ENCODE assay signal across 25 mouse cellular contexts in genomic region chr10:47517801-47518200, GRCm38 (mm10).
DNase-seq lines count a peak whose midpoint lies in the region; ATAC-seq and TF ChIP-seq lines count a peak whose summit lies in the region.
"Had no signal": no experiment of that assay in that cellular context is flagged by ENCODE, and none has a peak within 500 bp of the region (broad histone marks: within the 10 kb centered on the region; RNA-seq: fewer than 3 reads in every experiment).

No protein-coding gene starts in this region.

- peak; percentile 77 for DNase-seq in ES-CJ7 (ENCODE audit: low read depth, low spot score)
- no peak for DNase-seq in MEL (ENCODE audit: low read depth, low spot score)
- peak; percentile 52 for DNase-seq in ZHBTc4 (ENCODE audit: low read depth, low spot score)
- DNase-seq in urinary bladder, postnatal 36 days (ENCODE audit: low spot score in 2 of 2), result no peak
- no peak for DNase-seq in stomach, postnatal 0 days (ENCODE audit: low spot score)
- DNase-seq: adrenal gland, adult 2 months; adrenal gland, postnatal 10 days; adrenal gland, postnatal 36 days; B cell, adult 2 months; cerebellum, adult 11-12 months; cerebellum, adult 2 months; cerebellum, adult 9-11 months; cerebellum, postnatal 14 days; cerebellum, postnatal 36 days; embryo, embryonic 11 days had no signal

- H3K4me2 ChIP-seq in stomach, postnatal 0 days (replicated peaks; ENCODE audit: low read depth), result no peak overlapping the region
- H3K4me2 ChIP-seq: embryonic facial prominence, embryonic 13.5 days; embryonic facial prominence, embryonic 15.5 days; forebrain, embryonic 12.5 days had no signal

- peaks cover 0 to 6% of the 10 kb centered on the region in 2 experiments; a peak in 2 of 4 replicates for H3K4me1 ChIP-seq in MEL (ENCODE audit: control insufficient read depth in 1 of 2, insufficient read depth in 2 of 2, low read length in 2 of 2)
- no peaks in the 10 kb centered on the region for H3K4me1 ChIP-seq in stomach, postnatal 0 days (replicated peaks; ENCODE audit: control insufficient read depth, insufficient read depth)
- H3K4me1 ChIP-seq: embryonic facial prominence, embryonic 13.5 days; embryonic facial prominence, embryonic 15.5 days; forebrain, embryonic 10.5 days; forebrain, embryonic 12.5 days had no signal

- H3K9ac ChIP-seq in MEL (ENCODE audit: control insufficient read depth, low read depth, low read length, poor library complexity, severe bottlenecking), result no peak overlapping the region
- no peak overlapping the region for H3K9ac ChIP-seq in stomach, postnatal 0 days (ENCODE audit: low read length)
- H3K9ac ChIP-seq: embryonic facial prominence, embryonic 13.5 days; embryonic facial prominence, embryonic 15.5 days; forebrain, embryonic 12.5 days had no signal

- TF ChIP-seq CTCF in MEL (IDR thresholded peaks at IDR 0.05 in 2 of 3, conservative IDR thresholded peaks at IDR 0.05 in 1 of 3; ENCODE audit: control insufficient read depth in 1 of 3, insufficient read depth in 1 of 3, low read depth in 2 of 3, low read length in 3 of 3, poor library complexity in 1 of 3, severe bottlenecking in 1 of 3), result no peak
- TF ChIP-seq CTCF in stomach, postnatal 0 days (IDR thresholded peaks at IDR 0.05; ENCODE audit: low read depth), result no peak

- H3K4me3 ChIP-seq in MEL (ENCODE audit: control insufficient read depth in 1 of 2, insufficient read depth in 1 of 2, low read depth in 2 of 2, low read length in 2 of 2), result no peak overlapping the region
- H3K4me3 ChIP-seq in stomach, postnatal 0 days (ENCODE audit: low read depth, low read length), result no peak overlapping the region
- H3K4me3 ChIP-seq: embryonic facial prominence, embryonic 13.5 days; embryonic facial prominence, embryonic 15.5 days; erythroblast, embryonic 14.5 days; forebrain, embryonic 10.5 days; forebrain, embryonic 12.5 days had no signal

- WGBS in stomach, postnatal 0 days, result 18% methylated on average over 1 of the region's 1 CpGs

- no peaks in the 10 kb centered on the region for H3K27me3 ChIP-seq in MEL (ENCODE audit: control insufficient read depth in 1 of 2, insufficient read depth in 2 of 2, low read length in 2 of 2)
- no peaks in the 10 kb centered on the region for H3K27me3 ChIP-seq in stomach, postnatal 0 days (ENCODE audit: control insufficient read depth, insufficient read depth, low read length)
- H3K27me3 ChIP-seq: CH12.LX; embryonic facial prominence, embryonic 13.5 days; embryonic facial prominence, embryonic 15.5 days; forebrain, embryonic 12.5 days had no signal

- H3K9me3 ChIP-seq in MEL (replicated peaks; ENCODE audit: insufficient read depth, low read length), result no peaks in the 10 kb centered on the region
- H3K9me3 ChIP-seq in stomach, postnatal 0 days (ENCODE audit: control insufficient read depth, low read length), result no peaks in the 10 kb centered on the region
- H3K9me3 ChIP-seq: embryonic facial prominence, embryonic 13.5 days; embryonic facial prominence, embryonic 15.5 days; forebrain, embryonic 10.5 days; forebrain, embryonic 12.5 days; G1E had no signal

- no peak overlapping the region for H3K27ac ChIP-seq in MEL (ENCODE audit: control insufficient read depth, low read depth, low read length)
- H3K27ac ChIP-seq in stomach, postnatal 0 days (replicated peaks), result no peak overlapping the region
- H3K27ac ChIP-seq: embryonic facial prominence, embryonic 13.5 days; embryonic facial prominence, embryonic 15.5 days; forebrain, embryonic 10.5 days; forebrain, embryonic 12.5 days had no signal

- no peak for TF ChIP-seq POLR2A in MEL (IDR thresholded peaks at IDR 0.05; ENCODE audit: control insufficient read depth in 1 of 2, insufficient read depth in 1 of 2, low read depth in 1 of 2, low read length in 2 of 2, poor library complexity in 1 of 2)

- no peak for TF ChIP-seq RAD21 in MEL (IDR thresholded peaks at IDR 0.05; ENCODE audit: low read depth, low read length)

- H3K79me2 ChIP-seq in MEL (ENCODE audit: control insufficient read depth, insufficient read depth, low read length, poor library complexity), result no peaks in the 10 kb centered on the region

- TF ChIP-seq EP300 in MEL (IDR thresholded peaks at IDR 0.05; ENCODE audit: low read depth in 1 of 2, low read length in 2 of 2), result no peak
- TF ChIP-seq EP300 in stomach, postnatal 0 days (optimal IDR thresholded peaks at IDR 0.05), result no peak

- no peak for ATAC-seq in stomach, postnatal 0 days (ENCODE audit: low FRiP score, low TSS enrichment)
- ATAC-seq: CD4-positive, CD25-positive, alpha-beta regulatory T cell, adult 4 months; forebrain, embryonic 14.5 days; forebrain, embryonic 16.5 days had no signal

- H3K36me3 ChIP-seq in MEL (ENCODE audit: control insufficient read depth in 1 of 2, insufficient read depth in 2 of 2, low read length in 2 of 2), result peaks cover 0 to 4% of the 10 kb centered on the region in 2 experiments; a peak in 1 of 4 replicates
- no peaks in the 10 kb centered on the region for H3K36me3 ChIP-seq in stomach, postnatal 0 days (ENCODE audit: control insufficient read depth, insufficient read depth, low read length)
- H3K36me3 ChIP-seq: embryonic facial prominence, embryonic 13.5 days; embryonic facial prominence, embryonic 15.5 days; forebrain, embryonic 10.5 days; forebrain, embryonic 12.5 days; G1E had no signal

TF ChIP-seq in MEL, 35 proteins besides CTCF, POLR2A, EP300 and RAD21:
- TF ChIP-seq ELF1 (IDR thresholded peaks at IDR 0.05; ENCODE audit: low read depth, low read length) (no peak), RCOR1 (IDR thresholded peaks at IDR 0.05; ENCODE audit: low read depth, low read length) (peak; percentile 52; the same call in 1 of the 2 replicates), USF1 (IDR thresholded peaks at IDR 0.05; ENCODE audit: low read depth, low read length) (no peak)

Comparison
In these comparisons a context has a peak if more than half of its experiments do, and no peak if none do; other contexts are left out.
1. DNase-seq: peak in ES-CJ7 (single experiment) and ZHBTc4 (single experiment); none in MEL (single experiment), urinary bladder, postnatal 36 days (0 of 2) and stomach, postnatal 0 days (single experiment).